Comparison of ENCODE assay signal across 9 mouse cellular contexts in the genomic region with DNA sequence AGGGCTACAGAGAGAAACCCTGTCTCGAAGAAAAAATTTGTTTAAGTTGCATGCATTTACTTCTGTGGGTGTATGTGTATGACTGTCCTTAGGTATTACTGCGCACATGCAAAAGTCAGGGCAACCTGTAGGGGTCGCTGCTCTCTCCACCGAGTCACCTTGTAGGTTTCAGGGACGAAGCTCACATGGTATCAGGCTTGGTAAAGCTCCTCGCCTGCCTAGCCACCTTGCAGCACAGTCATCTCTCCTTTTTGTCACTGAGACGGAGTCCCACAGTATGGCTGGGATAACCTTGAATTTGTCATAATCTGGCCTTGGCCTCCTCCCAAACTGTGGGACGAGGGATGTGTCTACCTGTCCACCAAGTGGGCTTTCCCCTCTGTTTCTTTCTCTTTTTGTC. TPM values are rescaled to one million over a fixed set of nuclear protein-coding genes. Genes with fewer than 3 reads are reported as not detected.
A peak's percentile ranks its signal among the peaks of the same experiment; 100 is the strongest.
DNase-seq lines count a peak whose midpoint lies in the region; TF ChIP-seq lines count a peak whose summit lies in the region.
"Had no signal": no experiment of that assay in that cellular context is flagged by ENCODE, and none has a peak within 500 bp of the region (broad histone marks: within the 10 kb centered on the region; RNA-seq: fewer than 3 reads in every experiment).

No protein-coding gene starts in this region.

- no peaks in the 10 kb centered on the region for H3K27me3 ChIP-seq in kidney, adult 2 months (replicated peaks; ENCODE audit: control insufficient read depth, insufficient read depth, low read length)
- H3K27me3 ChIP-seq in CH12.LX (replicated peaks): no peaks in the 10 kb centered on the region

- H3K36me3 ChIP-seq in kidney, adult 2 months (ENCODE audit: control insufficient read depth, insufficient read depth, low read length): no peaks in the 10 kb centered on the region
- no peaks in the 10 kb centered on the region for H3K36me3 ChIP-seq in CH12.LX (replicated peaks in 1 of 2; ENCODE audit: control insufficient read depth in 1 of 2, insufficient read depth in 1 of 2, low read length in 1 of 2)

- no peak overlapping the region for H3K4me2 ChIP-seq in CH12.LX (ENCODE audit: insufficient read depth, low read depth, poor library complexity, severe bottlenecking)
- H3K4me2 ChIP-seq: hindbrain, embryonic 14.5 days had no signal

- no peaks in the 10 kb centered on the region for H3K4me1 ChIP-seq in kidney, adult 2 months (ENCODE audit: control insufficient read depth, insufficient read depth, low read length)
- H3K4me1 ChIP-seq in CH12.LX (ENCODE audit: control insufficient read depth in 1 of 2, insufficient read depth in 2 of 2): peaks cover 3 to 5% of the 10 kb centered on the region in 2 experiments; a peak in 2 of 4 replicates

- peak; percentile 55 for TF ChIP-seq CTCF in kidney, adult 2 months (conservative IDR thresholded peaks at IDR 0.05; ENCODE audit: insufficient read depth, insufficient read length, low read depth, low read length)
- peak; percentile 55 to 66 for TF ChIP-seq CTCF in CH12.LX (conservative IDR thresholded peaks at IDR 0.05 in 1 of 2, IDR thresholded peaks at IDR 0.05 in 1 of 2; ENCODE audit: low read depth in 2 of 2, low read length in 2 of 2)

- WGBS in kidney, adult 2 months: 65% methylated on average over 8 of the region's 8 CpGs

- no peak for TF ChIP-seq POLR2A in kidney, adult 2 months (IDR thresholded peaks at IDR 0.05; ENCODE audit: low read depth, low read length)
- no peak for TF ChIP-seq POLR2A in CH12.LX (IDR thresholded peaks at IDR 0.05; ENCODE audit: low read depth, low read length)

- no peak overlapping the region for H3K27ac ChIP-seq in kidney, adult 2 months (ENCODE audit: insufficient read depth, low read depth, low read length)
- no peak overlapping the region for H3K27ac ChIP-seq in CH12.LX (ENCODE audit: insufficient read depth, low read depth)
- H3K27ac ChIP-seq: hindbrain, embryonic 14.5 days had no signal

- H3K79me2 ChIP-seq in CH12.LX (replicated peaks; ENCODE audit: control insufficient read depth, extremely low read depth, insufficient read depth, poor library complexity, severe bottlenecking): no peaks in the 10 kb centered on the region

- dilution Hi-C loops in CH12.LX (cut with MboI; ENCODE audit: extremely low pct_ligation_motif_present, extremely low pct_unique_long_range_greater_than_20kb, low sequenced_read_pairs): no loop called here

- H3K9me3 ChIP-seq in CH12.LX (replicated peaks; ENCODE audit: low read length): no peaks in the 10 kb centered on the region

- no peak overlapping the region for H3K4me3 ChIP-seq in kidney, adult 2 months (ENCODE audit: insufficient read depth, low read depth, low read length)
- H3K4me3 ChIP-seq in CH12.LX (replicated peaks in 1 of 3; ENCODE audit: low read depth in 2 of 3, low read length in 2 of 3, poor library complexity in 1 of 3): no peak overlapping the region

- in situ Hi-C loops in CH12.LX (cut with MboI; ENCODE audit: low pct_ligation_motif_present, low pct_unique_long_range_greater_than_20kb, low sequenced_read_pairs): no loop called here

- no peak for TF ChIP-seq EP300 in CH12.LX (IDR thresholded peaks at IDR 0.05; ENCODE audit: low read length)

- peak; percentile 19 for DNase-seq in kidney, adult 2 months
- DNase-seq in kidney, adult 9 months: no peak
- no peak for DNase-seq in CH12.LX (ENCODE audit: extremely low read depth)
- DNase-seq in adrenal gland, postnatal 25 days: peak; percentile 54
- peak; percentile 34 for DNase-seq in lung, postnatal 36 days
- no peak for DNase-seq in layer of hippocampus, adult 9-10 months (ENCODE audit: low spot score)
- DNase-seq in right cerebral cortex, postnatal 14 days: no peak
- DNase-seq in spleen, adult 18-20 months: no peak

- peak; percentile 1 for TF ChIP-seq RAD21 in CH12.LX (IDR thresholded peaks at IDR 0.05; ENCODE audit: low read depth, low read length)

- no peak overlapping the region for H3K9ac ChIP-seq in CH12.LX (ENCODE audit: insufficient read depth, low read depth)
- H3K9ac ChIP-seq: hindbrain, embryonic 14.5 days had no signal

TF ChIP-seq in CH12.LX, 34 proteins besides CTCF, POLR2A, EP300 and RAD21:
- TF ChIP-seq IRF4 (IDR thresholded peaks at IDR 0.05; ENCODE audit: low read depth, low read length) (no peak), ZC3H11A (IDR thresholded peaks at IDR 0.05; ENCODE audit: low read depth, low read length) (no peak), ZMIZ1 (IDR thresholded peaks at IDR 0.05; ENCODE audit: low read depth, low read length) (no peak), GABPA (IDR thresholded peaks at IDR 0.05; ENCODE audit: insufficient replicate concordance, low read depth, low read length) (no peak), TCF12 (IDR thresholded peaks at IDR 0.05; ENCODE audit: low read depth, low read length) (no peak), USF1 (IDR thresholded peaks at IDR 0.05; ENCODE audit: low read depth, low read length) (no peak), JUND (conservative IDR thresholded peaks at IDR 0.05; ENCODE audit: low read depth, low read length) (no peak), PAX5 (IDR thresholded peaks at IDR 0.05; ENCODE audit: low read length) (no peak), SIN3A (IDR thresholded peaks at IDR 0.05; ENCODE audit: low read length) (no peak), ZKSCAN1 (IDR thresholded peaks at IDR 0.05; ENCODE audit: borderline replicate concordance, low read depth, low read length) (no peak), MAFK (IDR thresholded peaks at IDR 0.05; ENCODE audit: insufficient replicate concordance, low read length) (no peak), RCOR1 (conservative IDR thresholded peaks at IDR 0.05; ENCODE audit: low read depth, low read length) (no peak), JUN (IDR thresholded peaks at IDR 0.05; ENCODE audit: insufficient read depth, low read depth, low read length) (no peak), MEF2A (IDR thresholded peaks at IDR 0.05; ENCODE audit: borderline replicate concordance, low read depth, low read length) (no peak), MXI1 (IDR thresholded peaks at IDR 0.05; ENCODE audit: low read depth, low read length) (no peak)

RNA-seq across cellular contexts. Expression of gene Tnrc18, which starts 27.0 kb away (rescaled TPM):
- 32.1 and 40.8 TPM in 2 replicates for polyA plus RNA-seq in kidney, adult 2 months (2012; rRNA removed)
- 5.2 and 5.4 TPM in 2 replicates for total RNA-seq in CH12.LX (2012; rRNA removed)
- total RNA-seq in CH12.LX (2014; rRNA removed): 0.71 and 0.80 TPM in 2 replicates
- polyA plus RNA-seq in CH12.LX (2012; ENCODE audit: insufficient read length, low read depth): 7.7 and 8.0 TPM in 2 replicates
- total RNA-seq in adrenal gland, postnatal 25 days (2021): 114 and 123 TPM in 2 replicates

RNA-seq across cellular contexts. Expression of gene Fbxl18, which starts 50.8 kb away (rescaled TPM):
- polyA plus RNA-seq in kidney, adult 2 months (2012; rRNA removed): 11.5 and 17.2 TPM in 2 replicates
- total RNA-seq in CH12.LX (2012; rRNA removed): 5.0 and 6.4 TPM in 2 replicates
- total RNA-seq in CH12.LX (2014; rRNA removed): 2.3 and 3.7 TPM in 2 replicates
- polyA plus RNA-seq in CH12.LX (2012; ENCODE audit: insufficient read length, low read depth): 5.0 and 5.5 TPM in 2 replicates
- 14.5 and 19.8 TPM in 2 replicates for total RNA-seq in adrenal gland, postnatal 25 days (2021)

Comparison
In these comparisons a context has a peak if more than half of its experiments do, and no peak if none do; other contexts are left out.
1. DNase-seq: peak in kidney, adult 2 months (single experiment), adrenal gland, postnatal 25 days (single experiment) and lung, postnatal 36 days (single experiment); none in kidney, adult 9 months (single experiment), CH12.LX (single experiment), layer of hippocampus, adult 9-10 months (single experiment), right cerebral cortex, postnatal 14 days (single experiment) and spleen, adult 18-20 months (0 of 2).
2. RNA of gene Tnrc18, which starts 27.0 kb away (total RNA-seq): 114 to 123 TPM in adrenal gland, postnatal 25 days; 0.71 to 5.4 TPM in CH12.LX; every median in the first group is over 10 times any median in the second.